Mouse (Mus musculus) limb, embryonic 14.5 days (tissue): ENCODE results near the gene Frs2. TPM values are rescaled to one million over a fixed set of nuclear protein-coding genes. Genes with fewer than 3 reads are reported as not detected.

Experiments
- ATAC-seq: fragments of 200-750 bp; cut with Nextera tagmentation; 2 replicates; pipeline ENCODE4 v1.8.0; 2017; ENCODE audit warnings: low read depth, moderate number of reproducible peaks, moderate TSS enrichment; ENCODE audit not compliant: low FRiP score
- DNase-seq: peaks from one replicate; pipeline ENCODE4 v3.0.0-alpha.2; 2015; ENCODE audit warnings: low spot score
- H3K27ac ChIP-seq: fragments of 300-500 bp; sonication (generic); replicated peaks from 2 replicates; pipeline ENCODE4 v1.5.1; 2014; ENCODE audit warnings: low read depth, mild to moderate bottlenecking, low read length, moderate library complexity, mixed read lengths
- H3K27me3 ChIP-seq: fragments of 300-500 bp; sonication (generic); 2 replicates; pipeline ENCODE4 v1.6.1; 2014; ENCODE audit warnings: low read length, mixed read lengths; ENCODE audit not compliant: control insufficient read depth, insufficient read depth
- H3K36me3 ChIP-seq: fragments of 300-500 bp; sonication (generic); 2 replicates; pipeline ENCODE4 v1.6.1; 2014; ENCODE audit warnings: mild to moderate bottlenecking, low read length, moderate library complexity, mixed read lengths; ENCODE audit not compliant: control insufficient read depth, insufficient read depth
- H3K4me1 ChIP-seq: fragments of 300-500 bp; sonication (generic); 2 replicates; pipeline ENCODE4 v1.6.1; 2014; ENCODE audit warnings: antibody characterized with exemption, low read length, mixed read lengths; ENCODE audit not compliant: control insufficient read depth, insufficient read depth
- H3K4me2 ChIP-seq: fragments of 300-500 bp; sonication (generic); replicated peaks from 2 replicates; pipeline ENCODE4 v1.6.1; 2014; ENCODE audit warnings: low read depth, mild to moderate bottlenecking, low read length, moderate library complexity; ENCODE audit not compliant: severe bottlenecking
- H3K4me3 ChIP-seq: fragments of 300-500 bp; sonication (generic); replicated peaks from 2 replicates; pipeline ENCODE4 v1.5.1; 2014; ENCODE audit warnings: low read length
- H3K9ac ChIP-seq: fragments of 300-500 bp; sonication (generic); 2 replicates; pipeline ENCODE4 v1.6.1; 2014; ENCODE audit warnings: mild to moderate bottlenecking, low read depth, low read length, moderate library complexity; ENCODE audit not compliant: severe bottlenecking
- H3K9me3 ChIP-seq: fragments of 300-500 bp; sonication (generic); 2 replicates; pipeline ENCODE4 v1.6.1; 2016; ENCODE audit warnings: low read length; ENCODE audit not compliant: control insufficient read depth
- POLR2A ChIP-seq: fragments of 200-500 bp; IDR thresholded peaks from 2 replicates; pipeline ENCODE4 v1.8.0; 2012; ENCODE audit warnings: inconsistent platforms, mild to moderate bottlenecking, moderate library complexity, borderline replicate concordance; ENCODE audit not compliant: insufficient read depth, insufficient read length; ENCODE audit errors: extremely low read depth
- WGBS: fragments of 180-500 bp; shearing (Covaris S2); extraction: QIAGEN DNeasy Blood & Tissue Kit; methylation state at CpG from one replicate; pipeline ENCODE4 v1.1.7; 2014; 5-methylcytosine and 5-hydroxymethylcytosine counted together
- polyA plus RNA-seq, 2 experiments: library from polyadenylated mRNA; depleted of rRNA in 1 of 2; stranded (reverse) in 1 of 2; unstranded in 1 of 2; fragments of >200 nt; fragmentation: Nextera tagmentation in 1 of 2; extraction: Ambion mirVana in 1 of 2; gene quantifications; 2 replicates each; pipeline versions ENCODE4 v1.2.1 to v1.2.3; 2012 to 2014

Frs2 gene
- polyA plus RNA-seq (2012; rRNA removed) (36.6 and 44.1 TPM in 2 replicates), polyA plus RNA-seq (2014; fragmentation: Nextera tagmentation; extraction: Ambion mirVana) (29.1 and 32.8 TPM in 2 replicates)

DNA sequence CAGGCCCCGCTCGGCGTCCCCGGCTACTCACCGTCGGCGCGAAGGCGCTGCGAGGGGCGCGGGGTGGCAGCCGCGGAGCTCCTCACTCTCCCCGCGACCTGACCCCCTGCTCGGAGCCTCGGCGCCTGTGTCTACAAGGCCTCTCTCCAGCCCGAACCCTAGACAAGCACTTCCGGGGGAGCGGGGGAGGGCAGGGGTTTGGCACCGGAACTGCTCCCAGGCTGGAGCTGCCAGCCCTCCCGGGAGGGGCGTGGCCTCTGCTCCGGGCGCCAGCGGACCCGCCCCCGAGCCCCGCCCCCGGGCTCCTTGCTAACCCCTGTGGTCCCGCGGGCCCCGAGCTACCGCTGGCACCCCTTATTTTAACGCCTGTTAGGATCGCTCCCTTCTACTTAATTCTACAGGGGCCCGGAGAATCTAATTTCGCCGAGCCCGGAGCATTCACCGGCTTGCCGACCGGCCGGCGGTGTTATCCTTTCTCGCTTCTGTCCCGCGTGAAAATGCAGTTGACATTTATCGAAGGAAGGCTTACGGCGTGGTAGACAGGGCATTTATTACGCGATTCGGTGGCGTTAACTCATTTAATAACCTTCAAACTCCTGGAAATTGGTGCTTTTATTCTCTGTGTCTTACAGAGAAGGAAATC, at the start of gene Frs2:
TSS of gene Frs2 (minus strand) at position 174 of the 643 bp plus-strand sequence.
- H3K36me3 ChIP-seq = no peaks in the 10 kb centered on the region
- peak within 1 kb of the TSS; percentile 98 for H3K9ac ChIP-seq
- peak within 1 kb of the TSS; percentile 99 for H3K4me3 ChIP-seq
- H3K27me3 ChIP-seq = no peaks in the 10 kb centered on the region
- WGBS = under 1% methylated on average over 36 of the region's 57 CpGs
- H3K4me1 ChIP-seq = peaks cover 17% of the 10 kb centered on the region
- no peaks in the 10 kb centered on the region for H3K9me3 ChIP-seq
- ATAC-seq (peak; percentile 95), DNase-seq (peak; percentile 95)
- H3K4me2 ChIP-seq = peak within 1 kb of the TSS; percentile 71
- peak; percentile 75; the same call in 1 of the 2 replicates for TF ChIP-seq POLR2A
- peak within 1 kb of the TSS; percentile 84 for H3K27ac ChIP-seq

DNA sequence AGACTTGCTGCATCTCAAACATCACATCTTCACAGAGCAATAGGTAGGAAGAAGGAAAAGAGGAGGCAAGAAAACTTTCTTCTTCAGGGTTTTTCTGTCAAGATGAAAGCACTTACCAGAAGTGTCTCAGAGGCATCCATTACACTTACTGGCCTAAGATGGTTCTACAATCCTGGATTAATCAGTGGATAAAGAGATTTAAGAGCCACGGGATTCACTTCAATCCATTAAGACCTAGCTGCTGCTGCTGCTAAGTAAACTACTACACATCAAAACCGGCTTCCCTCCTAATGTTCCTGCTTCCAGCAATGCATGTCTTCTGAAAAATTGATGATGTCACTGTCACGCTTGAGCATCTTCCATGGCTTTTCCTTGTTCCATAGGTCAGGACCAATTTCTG, 48.4 kb upstream of the Frs2 start:
- H3K9ac ChIP-seq = no peak overlapping the region
- DNase-seq (no peak), ATAC-seq (no peak)
- WGBS = 88% methylated on average over 3 of the region's 3 CpGs
- H3K4me2 ChIP-seq = no peak overlapping the region
- 0 out of 2 replicates have a peak, but pooled peaks cover 3% of the 10 kb centered on the region for H3K4me1 ChIP-seq
- no peak overlapping the region for H3K27ac ChIP-seq
- no peak overlapping the region for H3K4me3 ChIP-seq
- no peak for TF ChIP-seq POLR2A
- H3K36me3 ChIP-seq = no peaks in the 10 kb centered on the region
- H3K27me3 ChIP-seq = no peaks in the 10 kb centered on the region
- H3K9me3 ChIP-seq = no peaks in the 10 kb centered on the region

DNA sequence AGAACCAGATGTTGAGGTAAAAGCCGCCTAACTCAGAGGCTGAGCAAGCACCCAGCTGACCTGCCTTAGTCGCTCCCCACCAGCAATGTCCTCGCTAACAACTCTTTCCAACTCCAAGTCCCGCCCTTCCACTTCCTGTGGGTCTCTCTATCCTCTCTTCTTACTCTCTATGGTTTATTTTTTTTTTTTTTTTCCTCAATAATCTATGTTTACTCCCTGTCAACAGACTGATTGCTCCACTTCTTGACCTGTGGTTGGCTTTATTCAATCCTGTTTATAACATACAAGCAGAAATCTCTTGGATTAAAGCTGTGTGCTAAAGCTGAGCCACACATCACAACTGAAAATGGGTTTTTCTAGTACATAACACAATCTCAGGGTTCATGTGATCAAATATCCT, 47.4 kb upstream of the Frs2 start:
- WGBS = 86% methylated on average over 4 of the region's 4 CpGs
- Histone ChIP-seq H3K9me3 (no peaks in the 10 kb centered on the region), H3K4me2 (no peak overlapping the region), H3K36me3 (no peaks in the 10 kb centered on the region), H3K27ac (no peak overlapping the region), H3K9ac (no peak overlapping the region), H3K4me1 (0 out of 2 replicates have a peak, but pooled peaks cover 3% of the 10 kb centered on the region), H3K27me3 (no peaks in the 10 kb centered on the region), H3K4me3 (no peak overlapping the region)
- DNase-seq (no peak), ATAC-seq (no peak)
- TF ChIP-seq POLR2A = no peak

DNA sequence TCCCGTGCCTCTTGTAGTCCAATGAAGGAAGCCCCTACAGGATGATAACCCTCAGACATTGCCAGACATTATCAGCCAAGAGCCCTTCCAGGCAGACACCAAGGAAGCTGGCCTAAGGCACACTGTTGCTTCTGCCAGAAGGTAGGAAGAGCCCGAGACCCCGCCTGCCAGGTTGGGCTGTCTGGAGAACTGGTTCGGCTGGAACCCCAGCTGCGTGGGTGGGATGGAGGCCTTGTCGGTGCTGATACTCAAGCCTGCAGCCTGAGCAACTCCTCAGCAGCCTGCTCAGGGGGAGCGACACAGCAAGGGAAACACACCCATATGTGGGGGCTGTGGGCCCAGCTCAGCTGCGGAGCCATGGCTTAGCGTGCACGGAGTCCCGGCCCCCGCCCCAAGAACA, 46.7 kb upstream of the Frs2 start:
- Histone ChIP-seq H3K27me3 (no peaks in the 10 kb centered on the region), H3K4me1 (0 out of 2 replicates have a peak, but pooled peaks cover 3% of the 10 kb centered on the region), H3K27ac (no peak overlapping the region), H3K4me2 (no peak overlapping the region), H3K36me3 (no peaks in the 10 kb centered on the region), H3K9ac (no peak overlapping the region), H3K9me3 (no peaks in the 10 kb centered on the region), H3K4me3 (no peak overlapping the region)
- TF ChIP-seq POLR2A = no peak
- DNase-seq (no peak), ATAC-seq (no peak)
- 93% methylated on average over 12 of the region's 12 CpGs for WGBS

DNA sequence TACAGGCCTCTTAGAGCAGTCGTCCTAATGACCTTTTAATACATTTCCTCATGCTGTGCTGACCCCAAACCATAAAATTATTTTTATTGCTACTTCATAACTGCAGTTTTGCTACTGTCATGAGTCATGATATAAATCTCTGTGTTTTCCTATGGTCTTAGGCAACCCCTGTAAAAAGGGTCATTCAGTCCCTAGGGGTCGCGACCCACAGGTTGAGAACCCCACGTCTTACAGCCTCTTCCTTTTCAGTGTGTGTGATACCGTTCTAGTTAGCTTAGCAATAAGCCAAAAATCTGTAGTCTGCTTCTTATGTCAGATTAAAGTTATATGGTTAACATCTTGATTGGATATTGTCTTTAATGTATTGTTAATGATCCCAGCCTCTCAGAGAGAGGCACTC, 45.0 kb upstream of the Frs2 start:
- no peak overlapping the region for H3K4me3 ChIP-seq
- no peaks in the 10 kb centered on the region for H3K36me3 ChIP-seq
- ATAC-seq = no peak
- WGBS = 60% methylated on average over 5 of the region's 5 CpGs
- no peak overlapping the region for H3K4me2 ChIP-seq
- no peak for TF ChIP-seq POLR2A
- H3K27me3 ChIP-seq = no peaks in the 10 kb centered on the region
- no peak overlapping the region for H3K27ac ChIP-seq
- H3K9ac ChIP-seq = no peak overlapping the region
- H3K9me3 ChIP-seq = no peaks in the 10 kb centered on the region
- DNase-seq = no peak
- no peaks in the 10 kb centered on the region for H3K4me1 ChIP-seq
